Mouse (Mus musculus) bone marrow, adult 2 months (tissue): ENCODE measurements around the gene Mpped2.

Source experiments
- CTCF ChIP-seq: fragments of 200-500 bp; IDR thresholded peaks from 2 replicates; pipeline ENCODE4 v1.5.1; 2011; ENCODE audit warnings: low read length, control low read depth; ENCODE audit not compliant: control insufficient read depth, insufficient read depth
- POLR2A ChIP-seq: fragments of 200-500 bp; IDR thresholded peaks from 2 replicates; pipeline ENCODE4 v1.6.1; 2011; ENCODE audit warnings: low read depth, mild to moderate bottlenecking, control low read depth, low read length, borderline replicate concordance; ENCODE audit not compliant: control insufficient read depth

DNA sequence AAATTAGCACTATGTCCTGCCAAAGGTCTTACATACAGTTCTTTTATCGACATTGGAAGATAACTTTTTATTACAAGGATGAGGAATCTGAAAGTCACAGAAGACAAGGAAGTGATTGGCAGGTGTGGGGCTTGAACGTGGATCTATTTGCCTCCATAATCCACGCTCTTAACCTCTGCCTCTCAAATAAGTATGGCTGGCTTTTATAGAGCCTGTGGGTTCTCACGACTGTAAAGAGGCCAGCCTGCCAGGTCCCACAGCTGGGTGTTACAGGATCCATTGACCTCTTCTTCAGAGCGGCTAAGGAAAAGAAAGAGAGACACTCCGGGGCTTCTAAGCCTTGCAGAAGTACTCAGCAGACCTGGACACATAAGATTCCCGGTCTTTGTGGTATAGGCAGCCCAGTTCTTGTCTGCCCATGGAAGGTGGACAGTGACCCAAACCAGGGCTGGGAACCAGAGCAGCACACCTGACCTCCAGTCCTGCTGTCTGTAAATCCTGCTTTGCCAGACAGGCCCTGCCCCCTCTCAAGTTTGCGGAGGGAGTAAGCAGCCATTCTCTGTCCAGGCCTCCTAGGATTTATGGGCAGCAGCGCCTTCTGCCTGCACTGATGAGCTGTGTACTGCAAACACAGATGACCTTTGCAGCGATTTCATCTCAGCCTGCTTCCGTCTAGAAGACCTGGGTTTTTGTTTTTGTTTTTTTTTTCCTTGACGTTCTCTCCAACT lies 162.7 kb downstream of the Mpped2 start:
- TF ChIP-seq POLR2A (no peak), CTCF (no peak)
